Mouse (Mus musculus): ENCODE results near the gene Bco1. TPM values are rescaled to one million over a fixed set of nuclear protein-coding genes. Genes with fewer than 3 reads are reported as not detected.
A peak's percentile ranks its signal among the peaks of the same experiment; 100 is the strongest.

Gene Bco1
- polyA plus RNA-seq, 1 experiment from 2014 or later, result not detected

DNA sequence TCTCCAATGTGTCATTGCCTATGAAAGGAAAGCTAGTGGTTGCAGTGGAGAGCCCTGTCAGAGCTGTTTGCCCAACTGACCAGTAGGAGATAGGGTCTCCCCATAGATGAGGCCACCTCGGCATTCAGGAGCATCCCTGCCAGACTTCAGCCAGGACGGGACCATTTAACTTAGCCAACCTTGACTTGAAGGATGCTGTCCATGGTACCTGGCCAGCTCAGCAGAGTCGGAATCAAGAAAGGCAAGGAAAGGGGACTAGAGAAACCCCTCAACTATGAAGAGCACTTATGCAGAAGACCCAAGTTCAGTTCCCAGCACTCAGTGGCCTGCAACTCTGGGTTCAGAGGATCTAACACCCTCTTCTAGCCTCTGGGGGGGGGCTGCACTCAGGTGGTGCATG, 78.0 kb downstream of the Bco1 start:
- DNase-seq (ENCODE audit: low spot score) (no peak), ATAC-seq (no peak)
- no peaks in the 10 kb centered on the region for H3K36me3 ChIP-seq (ENCODE audit: insufficient read depth, low read length)
- H3K27me3 ChIP-seq (replicated peaks; ENCODE audit: insufficient read depth, low read length), result no peaks in the 10 kb centered on the region
- no peak overlapping the region for H3K4me3 ChIP-seq (ENCODE audit: low read depth, low read length)
- no peak overlapping the region for H3K4me2 ChIP-seq (replicated peaks; ENCODE audit: low read depth, low read length)
- no peak overlapping the region for H3K27ac ChIP-seq (ENCODE audit: low read length)
- H3K9ac ChIP-seq (replicated peaks; ENCODE audit: low read depth), result no peak overlapping the region
- no peak for TF ChIP-seq CTCF (IDR thresholded peaks at IDR 0.05)
- TF ChIP-seq EP300 (IDR thresholded peaks at IDR 0.05), result no peak
- WGBS, result 81% methylated on average over 3 of the region's 3 CpGs
- peaks cover 4% of the 10 kb centered on the region for H3K4me1 ChIP-seq (ENCODE audit: insufficient read depth, low read depth, low read length)
- no peaks in the 10 kb centered on the region for H3K9me3 ChIP-seq (ENCODE audit: low read length)

DNA sequence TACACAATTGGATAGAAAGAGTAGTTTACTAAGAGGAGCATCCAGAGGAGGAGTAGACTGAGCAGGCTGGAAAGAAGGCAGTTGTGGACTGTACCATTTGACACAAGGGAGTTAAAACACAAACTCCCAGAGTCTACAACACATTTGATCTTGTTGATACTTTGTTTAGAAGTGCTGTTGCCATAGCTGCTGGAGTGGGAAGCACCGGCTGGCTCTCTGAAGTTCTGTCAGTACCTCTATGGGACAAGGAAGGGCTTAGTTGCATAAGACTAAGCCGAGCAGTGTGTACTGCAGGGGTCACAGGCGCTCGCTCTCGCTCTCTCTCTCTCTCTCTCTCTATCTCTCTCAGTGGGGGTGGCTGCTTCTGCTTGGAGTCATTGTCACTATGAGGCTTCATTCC, 78.9 kb downstream of the Bco1 start:
- H3K4me2 ChIP-seq (replicated peaks; ENCODE audit: low read depth, low read length), result no peak overlapping the region
- H3K9me3 ChIP-seq (ENCODE audit: low read length), result no peaks in the 10 kb centered on the region
- H3K36me3 ChIP-seq (ENCODE audit: insufficient read depth, low read length), result no peaks in the 10 kb centered on the region
- 70% methylated on average over 5 of the region's 5 CpGs for WGBS
- H3K9ac ChIP-seq (replicated peaks; ENCODE audit: low read depth), result no peak overlapping the region
- no peaks in the 10 kb centered on the region for H3K27me3 ChIP-seq (replicated peaks; ENCODE audit: insufficient read depth, low read length)
- no peak overlapping the region for H3K4me3 ChIP-seq (ENCODE audit: low read depth, low read length)
- peaks cover 4% of the 10 kb centered on the region for H3K4me1 ChIP-seq (ENCODE audit: insufficient read depth, low read depth, low read length)
- TF ChIP-seq EP300 (IDR thresholded peaks at IDR 0.05) (no peak), CTCF (IDR thresholded peaks at IDR 0.05) (no peak)
- no peak overlapping the region for H3K27ac ChIP-seq (ENCODE audit: low read length)
- ATAC-seq, result peak; percentile 34
- DNase-seq (ENCODE audit: low spot score), result peak; percentile 65

DNA sequence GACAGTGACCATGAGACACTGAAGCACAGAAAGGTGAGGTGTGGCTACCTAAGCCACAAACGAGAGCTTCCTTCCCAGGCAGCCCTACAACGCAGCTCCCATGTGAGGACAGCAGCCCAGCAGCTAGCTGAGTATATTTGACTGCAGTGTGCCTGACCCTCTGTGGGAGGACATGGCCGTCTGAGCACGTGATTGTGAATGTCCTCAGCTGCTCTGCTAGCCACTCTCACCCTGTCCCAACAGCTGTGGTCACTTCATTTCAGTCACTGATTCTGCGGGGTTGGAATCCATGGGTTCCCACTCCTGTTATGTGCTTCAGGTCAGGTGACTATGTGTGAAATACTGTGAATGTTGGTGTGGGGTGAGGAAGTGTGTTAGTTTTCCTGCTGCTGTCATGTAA, 80.7 kb downstream of the Bco1 start:
- TF ChIP-seq CTCF (IDR thresholded peaks at IDR 0.05) (no peak), EP300 (IDR thresholded peaks at IDR 0.05) (no peak)
- H3K27ac ChIP-seq (ENCODE audit: low read length), result peak overlapping the region; percentile 52; the same call in 1 of the 2 replicates
- no peak overlapping the region for H3K4me2 ChIP-seq (replicated peaks; ENCODE audit: low read depth, low read length)
- H3K4me1 ChIP-seq (ENCODE audit: insufficient read depth, low read depth, low read length), result peaks cover 4% of the 10 kb centered on the region
- no peaks in the 10 kb centered on the region for H3K9me3 ChIP-seq (ENCODE audit: low read length)
- H3K36me3 ChIP-seq (ENCODE audit: insufficient read depth, low read length), result no peaks in the 10 kb centered on the region
- peak; percentile 75 for DNase-seq (ENCODE audit: low spot score)
- H3K9ac ChIP-seq (replicated peaks; ENCODE audit: low read depth), result no peak overlapping the region
- H3K4me3 ChIP-seq (ENCODE audit: low read depth, low read length), result no peak overlapping the region
- no peaks in the 10 kb centered on the region for H3K27me3 ChIP-seq (replicated peaks; ENCODE audit: insufficient read depth, low read length)
- peak; percentile 62 for ATAC-seq
- 49% methylated on average over 5 of the region's 5 CpGs for WGBS

DNA sequence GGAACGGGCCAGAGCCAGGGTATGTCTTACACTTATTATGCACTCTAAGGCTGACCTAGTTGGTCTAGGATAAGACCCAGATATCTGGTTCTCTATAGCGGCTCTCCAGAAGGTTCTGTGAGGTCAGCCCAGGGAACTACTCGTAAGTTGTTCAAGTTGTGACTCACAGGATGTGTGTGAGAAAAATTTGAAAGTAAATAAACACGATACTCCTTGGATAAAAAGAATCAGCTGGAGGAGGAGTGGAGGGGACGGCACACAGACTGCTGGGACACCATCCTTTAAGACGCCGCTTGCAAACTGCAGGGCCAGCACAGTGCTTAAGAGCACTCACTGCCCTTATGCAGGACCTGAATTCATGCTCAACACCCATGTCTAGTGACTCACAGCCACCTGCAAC, 81.6 kb downstream of the Bco1 start:
- ATAC-seq (peak; percentile 49), DNase-seq (ENCODE audit: low spot score) (peak; percentile 71)
- TF ChIP-seq EP300 (IDR thresholded peaks at IDR 0.05), result peak; percentile 79
- TF ChIP-seq CTCF (IDR thresholded peaks at IDR 0.05), result no peak
- no peaks in the 10 kb centered on the region for H3K36me3 ChIP-seq (ENCODE audit: insufficient read depth, low read length)
- 50% methylated on average over 7 of the region's 7 CpGs for WGBS
- H3K9ac ChIP-seq (replicated peaks; ENCODE audit: low read depth), result no peak overlapping the region
- H3K9me3 ChIP-seq (ENCODE audit: low read length), result no peaks in the 10 kb centered on the region
- peaks cover 4% of the 10 kb centered on the region for H3K4me1 ChIP-seq (ENCODE audit: insufficient read depth, low read depth, low read length)
- no peaks in the 10 kb centered on the region for H3K27me3 ChIP-seq (replicated peaks; ENCODE audit: insufficient read depth, low read length)
- no peak overlapping the region for H3K4me3 ChIP-seq (ENCODE audit: low read depth, low read length)
- no peak overlapping the region for H3K4me2 ChIP-seq (replicated peaks; ENCODE audit: low read depth, low read length)
- peak overlapping the region; percentile 64; the same call in 1 of the 2 replicates for H3K27ac ChIP-seq (ENCODE audit: low read length)

DNA sequence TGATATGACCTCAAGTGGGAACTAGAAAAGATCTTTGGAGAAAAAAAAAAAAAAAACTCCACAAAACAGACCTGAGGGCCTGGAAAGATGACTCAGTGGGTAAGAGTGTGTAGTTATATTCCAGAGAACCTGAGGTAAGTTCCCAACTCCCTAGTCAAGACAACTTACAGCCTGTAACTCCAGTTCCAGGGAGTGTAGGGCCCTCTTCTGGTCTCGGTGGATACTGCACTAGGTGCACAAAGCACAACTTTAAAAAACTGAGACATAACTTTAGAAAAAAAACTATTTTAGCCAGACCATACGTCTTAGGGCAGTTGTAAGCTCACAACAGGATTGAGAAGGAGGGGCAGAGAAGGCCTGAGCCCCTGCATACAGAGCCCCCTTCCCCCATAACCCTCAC, 82.4 kb downstream of the Bco1 start:
- DNase-seq (ENCODE audit: low spot score) (no peak), ATAC-seq (no peak)
- 76% methylated on average over 2 of the region's 2 CpGs for WGBS
- no peak overlapping the region for H3K4me2 ChIP-seq (replicated peaks; ENCODE audit: low read depth, low read length)
- peak overlapping the region; percentile 64 for H3K27ac ChIP-seq (ENCODE audit: low read length)
- H3K9ac ChIP-seq (replicated peaks; ENCODE audit: low read depth), result no peak overlapping the region
- no peaks in the 10 kb centered on the region for H3K9me3 ChIP-seq (ENCODE audit: low read length)
- no peaks in the 10 kb centered on the region for H3K27me3 ChIP-seq (replicated peaks; ENCODE audit: insufficient read depth, low read length)
- TF ChIP-seq EP300 (IDR thresholded peaks at IDR 0.05), result no peak
- peak; percentile 40 for TF ChIP-seq CTCF (IDR thresholded peaks at IDR 0.05)
- no peaks in the 10 kb centered on the region for H3K36me3 ChIP-seq (ENCODE audit: insufficient read depth, low read length)
- no peak overlapping the region for H3K4me3 ChIP-seq (ENCODE audit: low read depth, low read length)
- peaks cover 4% of the 10 kb centered on the region for H3K4me1 ChIP-seq (ENCODE audit: insufficient read depth, low read depth, low read length)

DNA sequence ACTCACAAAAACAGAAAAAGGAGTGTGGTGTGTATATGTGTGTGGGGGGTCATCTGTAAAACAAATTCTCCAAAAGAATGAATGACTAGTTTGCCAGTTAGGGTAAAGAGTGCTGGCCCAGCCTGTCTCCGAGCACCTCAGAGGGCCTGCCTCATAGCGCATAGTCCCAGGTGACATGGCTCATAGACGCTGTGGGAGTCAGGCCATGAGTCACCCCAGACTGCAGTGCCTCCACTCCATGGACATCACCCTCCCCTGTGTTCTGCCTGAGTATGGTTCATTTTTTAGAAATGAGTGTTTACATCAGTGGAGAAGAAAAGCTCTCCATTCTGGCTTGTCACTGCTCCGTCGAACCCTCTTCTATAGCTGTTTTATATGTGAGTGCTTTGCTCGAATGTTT, 83.0 kb downstream of the Bco1 start:
- Histone ChIP-seq H3K4me2 (replicated peaks; ENCODE audit: low read depth, low read length) (no peak overlapping the region), H3K9me3 (ENCODE audit: low read length) (no peaks in the 10 kb centered on the region), H3K27ac (ENCODE audit: low read length) (peak overlapping the region; percentile 64), H3K9ac (replicated peaks; ENCODE audit: low read depth) (no peak overlapping the region), H3K36me3 (ENCODE audit: insufficient read depth, low read length) (0 out of 2 replicates have a peak, but pooled peaks cover 2% of the 10 kb centered on the region), H3K27me3 (replicated peaks; ENCODE audit: insufficient read depth, low read length) (no peaks in the 10 kb centered on the region), H3K4me1 (ENCODE audit: insufficient read depth, low read depth, low read length) (peaks cover under 1% of the 10 kb centered on the region), H3K4me3 (ENCODE audit: low read depth, low read length) (no peak overlapping the region)
- 54% methylated on average over 6 of the region's 6 CpGs for WGBS
- ATAC-seq (peak; percentile 72), DNase-seq (ENCODE audit: low spot score) (peak; percentile 53)
- TF ChIP-seq CTCF (IDR thresholded peaks at IDR 0.05) (no peak), EP300 (IDR thresholded peaks at IDR 0.05) (peak; percentile 46; the same call in 1 of the 2 replicates)

DNA sequence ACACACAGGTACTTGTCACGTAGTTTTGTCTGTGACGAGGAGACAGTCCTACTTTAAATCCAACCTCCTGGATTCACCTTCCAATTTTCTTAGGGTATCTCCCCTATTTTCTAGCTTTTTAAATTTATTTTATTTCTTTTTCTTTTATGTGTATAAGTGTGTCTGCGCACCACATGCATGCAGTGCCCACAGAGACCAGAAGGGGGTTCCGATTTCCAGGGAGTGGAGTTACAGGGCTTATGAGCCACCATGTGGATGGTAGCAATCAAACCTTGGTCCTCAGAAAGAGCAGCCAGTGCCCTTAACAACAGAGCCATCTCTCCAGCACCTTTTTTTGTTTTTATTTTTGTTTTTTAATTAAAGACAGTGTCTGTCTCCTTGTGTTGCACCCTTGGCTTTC, 87.1 kb downstream of the Bco1 start:
- WGBS, result 98% methylated on average over 4 of the region's 4 CpGs
- no peak overlapping the region for H3K4me2 ChIP-seq (replicated peaks; ENCODE audit: low read depth, low read length)
- no peaks in the 10 kb centered on the region for H3K27me3 ChIP-seq (replicated peaks; ENCODE audit: insufficient read depth, low read length)
- no peaks in the 10 kb centered on the region for H3K4me1 ChIP-seq (ENCODE audit: insufficient read depth, low read depth, low read length)
- no peaks in the 10 kb centered on the region for H3K9me3 ChIP-seq (ENCODE audit: low read length)
- peak; percentile 51 for TF ChIP-seq CTCF (IDR thresholded peaks at IDR 0.05)
- no peak for TF ChIP-seq EP300 (IDR thresholded peaks at IDR 0.05)
- H3K27ac ChIP-seq (ENCODE audit: low read length), result no peak overlapping the region
- DNase-seq (ENCODE audit: low spot score) (no peak), ATAC-seq (no peak)
- H3K36me3 ChIP-seq (ENCODE audit: insufficient read depth, low read length), result 0 out of 2 replicates have a peak, but pooled peaks cover 22% of the 10 kb centered on the region
- no peak overlapping the region for H3K9ac ChIP-seq (replicated peaks; ENCODE audit: low read depth)
- H3K4me3 ChIP-seq (ENCODE audit: low read depth, low read length), result no peak overlapping the region

Other genes starting within 250 kb of the Bco1 start
- 28.6 and 36.6 TPM in 2 replicates for gene Cmc2, start 174.4 kb upstream of the Bco1 start, polyA plus RNA-seq (2015; fragmentation: Nextera tagmentation; extraction: Ambion mirVana)
- gene Cenpn, start 174.1 kb upstream of the Bco1 start, polyA plus RNA-seq (2015; fragmentation: Nextera tagmentation; extraction: Ambion mirVana), result 2.7 and 3.7 TPM in 2 replicates
- gene Atmin, start 152.5 kb upstream of the Bco1 start, polyA plus RNA-seq (2015; fragmentation: Nextera tagmentation; extraction: Ambion mirVana), result 8.7 and 9.7 TPM in 2 replicates
- gene 1700030J22Rik, start 116.9 kb upstream of the Bco1 start, polyA plus RNA-seq (2015; fragmentation: Nextera tagmentation; extraction: Ambion mirVana), result 2.6 TPM in 2 replicates
- 40.1 and 47.2 TPM in 2 replicates for gene Gcsh, start 102.3 kb upstream of the Bco1 start, polyA plus RNA-seq (2015; fragmentation: Nextera tagmentation; extraction: Ambion mirVana)
- 0.06 TPM in 1 of 2 replicates, not detected in the other for gene Pkd1l2, start 13.4 kb upstream of the Bco1 start, polyA plus RNA-seq (2015; fragmentation: Nextera tagmentation; extraction: Ambion mirVana)
- gene Gan, start 62.3 kb downstream of the Bco1 start, polyA plus RNA-seq (2015; fragmentation: Nextera tagmentation; extraction: Ambion mirVana), result 3.3 and 4.2 TPM in 2 replicates
- 27.6 and 29.6 TPM in 2 replicates for gene Cmip, start 161.2 kb downstream of the Bco1 start, polyA plus RNA-seq (2015; fragmentation: Nextera tagmentation; extraction: Ambion mirVana)